Mouse (Mus musculus): ENCODE measurements at regions not wholly inside any gene's neighbourhood (a gene's known extent, or its start where the extent isn't known, plus 50 kb on each side); places are given as distances from the start of the nearest gene placed in this dataset.
A peak's percentile ranks its signal among the peaks of the same experiment; 100 is the strongest.

DNA sequence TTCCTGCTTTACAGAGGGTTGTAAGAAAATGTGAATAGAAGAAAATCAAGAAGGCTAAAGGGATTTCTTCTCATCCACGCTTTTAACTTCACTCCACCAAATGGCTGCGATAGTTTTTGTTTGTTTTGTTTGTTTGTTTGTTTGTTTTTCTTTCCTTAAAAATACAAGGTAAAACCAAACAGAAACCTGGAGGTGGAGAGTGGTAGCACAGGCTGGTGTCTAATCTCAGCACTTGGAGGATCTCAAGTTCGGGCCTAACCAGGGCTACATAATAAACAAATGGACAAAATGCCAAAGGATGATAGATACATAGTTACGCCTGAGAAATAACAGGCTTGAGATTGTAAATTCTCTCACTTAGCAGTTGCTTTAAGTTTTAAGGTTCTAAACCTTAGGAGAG is 50.8 kb upstream of the Mboat1 start:
- no peak overlapping the region for H3K9ac ChIP-seq
- H3K36me3 ChIP-seq (replicated peaks): no peaks in the 10 kb centered on the region
- no peak overlapping the region for H3K27ac ChIP-seq (replicated peaks)
- H3K9me3 ChIP-seq (replicated peaks): no peaks in the 10 kb centered on the region
- 39% methylated on average over 4 of the region's 4 CpGs for WGBS (ENCODE audit: insufficient replicate concordance)
- H3K4me3 ChIP-seq (replicated peaks): no peak overlapping the region
- peaks cover 12% of the 10 kb centered on the region for H3K4me1 ChIP-seq (replicated peaks)
- ATAC-seq (ENCODE audit: insufficient read depth): no peak
- peak overlapping the region; percentile 53; the same call in 1 of the 2 replicates for H3K4me2 ChIP-seq
- H3K27me3 ChIP-seq: peaks cover 10% of the 10 kb centered on the region; the same call in 1 of the 2 replicates

DNA sequence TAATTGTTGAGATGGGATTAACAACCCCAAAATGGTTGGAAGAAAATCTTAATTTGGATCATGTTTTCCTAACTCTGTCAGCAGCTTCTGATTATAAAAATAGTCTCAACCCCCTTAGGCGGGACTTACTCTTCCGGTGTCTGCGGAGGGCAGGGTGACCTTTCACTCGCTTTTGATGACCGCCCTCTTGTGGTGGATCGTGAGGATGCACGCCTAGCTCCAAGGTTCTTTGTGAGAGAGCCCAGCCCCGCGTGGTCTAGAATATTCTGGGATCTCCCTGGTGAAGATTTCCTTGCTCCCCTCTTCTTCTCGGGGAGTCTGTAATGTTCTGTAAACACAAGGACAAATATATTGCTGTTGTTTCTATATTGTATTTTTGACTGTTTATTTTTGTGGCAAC is 51.3 kb upstream of the Mboat1 start:
- Histone ChIP-seq H3K4me1 (replicated peaks) (peaks cover 12% of the 10 kb centered on the region), H3K4me3 (replicated peaks) (peak overlapping the region; percentile 23; the same call in 1 of the 2 replicates), H3K9me3 (replicated peaks) (no peaks in the 10 kb centered on the region), H3K4me2 (peak overlapping the region; percentile 53), H3K27ac (replicated peaks) (no peak overlapping the region), H3K36me3 (replicated peaks) (no peaks in the 10 kb centered on the region), H3K9ac (no peak overlapping the region), H3K27me3 (peaks cover 12% of the 10 kb centered on the region; the same call in 1 of the 2 replicates)
- under 1% methylated on average over 10 of the region's 10 CpGs for WGBS (ENCODE audit: insufficient replicate concordance)
- peak; percentile 75 for ATAC-seq (ENCODE audit: insufficient read depth)

DNA sequence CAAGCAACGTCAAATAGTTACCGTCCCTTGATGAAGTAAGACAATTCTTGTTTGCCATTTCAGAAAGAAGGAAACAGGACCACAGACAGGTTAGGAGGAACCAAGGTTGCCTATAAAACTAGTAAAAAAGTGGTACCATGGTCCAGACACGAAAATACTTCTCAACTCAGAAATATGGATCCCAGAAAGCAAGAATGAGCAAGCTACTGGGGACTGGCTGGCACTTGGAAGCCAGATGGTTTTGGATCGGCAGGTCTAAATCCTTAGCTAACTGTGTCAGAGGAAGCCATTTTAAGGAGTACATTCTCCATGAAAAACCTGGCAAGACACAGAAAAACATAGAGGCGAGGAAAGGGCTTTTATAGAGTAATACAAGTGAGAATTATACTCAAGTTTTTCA is 51.9 kb upstream of the Mboat1 start:
- Histone ChIP-seq H3K27ac (replicated peaks) (peak overlapping the region; percentile 85), H3K4me2 (peak overlapping the region; percentile 53), H3K9me3 (replicated peaks) (no peaks in the 10 kb centered on the region), H3K36me3 (replicated peaks) (no peaks in the 10 kb centered on the region), H3K27me3 (peaks cover 13% of the 10 kb centered on the region; the same call in 1 of the 2 replicates), H3K4me3 (replicated peaks) (peak overlapping the region; percentile 4), H3K4me1 (replicated peaks) (peaks cover 12% of the 10 kb centered on the region), H3K9ac (peak overlapping the region; percentile 40; the same call in 1 of the 2 replicates)
- ATAC-seq (ENCODE audit: insufficient read depth): peak; percentile 53
- 31% methylated on average over 5 of the region's 5 CpGs for WGBS (ENCODE audit: insufficient replicate concordance)

DNA sequence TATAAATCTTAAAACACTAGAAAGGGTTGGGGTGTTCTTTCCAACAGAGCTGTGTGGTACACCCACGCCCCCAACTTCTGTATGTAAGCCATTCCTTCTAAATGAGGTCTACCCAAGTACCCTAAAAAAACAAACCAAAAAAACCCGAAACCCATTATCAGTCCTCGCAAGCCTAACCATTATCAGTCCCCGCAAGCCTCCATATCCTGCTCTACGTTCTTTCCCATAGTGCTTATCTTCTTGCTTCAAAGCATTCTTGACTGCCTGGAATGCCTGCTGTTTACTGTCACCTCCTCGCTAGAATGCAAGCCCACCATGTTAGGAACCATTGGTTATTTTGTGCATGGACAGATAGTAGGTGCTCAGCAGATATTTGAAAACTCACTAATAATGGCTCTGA is 52.3 kb upstream of the Mboat1 start:
- H3K4me2 ChIP-seq: peak overlapping the region; percentile 53
- peak overlapping the region; percentile 85 for H3K27ac ChIP-seq (replicated peaks)

DNA sequence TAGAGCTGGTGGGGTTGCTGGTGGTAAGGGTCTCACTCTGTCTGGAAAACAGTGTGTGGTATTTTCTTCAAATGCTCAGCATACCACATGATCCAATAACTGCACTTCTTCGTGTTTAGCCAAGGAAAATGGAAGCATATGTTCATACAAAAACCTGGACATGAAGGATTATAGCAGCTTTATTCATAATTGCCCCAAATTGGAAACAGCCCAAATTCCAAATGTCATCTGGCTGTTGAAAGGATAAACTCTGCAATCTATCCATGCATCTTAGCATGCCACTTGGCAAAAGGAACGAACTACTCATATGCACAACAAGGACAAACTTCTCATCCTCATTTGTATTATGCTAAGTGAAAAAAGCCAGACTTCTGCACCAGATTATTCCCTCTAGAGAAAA is 53.5 kb upstream of the Mboat1 start:
- no peak for ATAC-seq (ENCODE audit: insufficient read depth)
- Histone ChIP-seq H3K27ac (replicated peaks) (no peak overlapping the region), H3K4me2 (no peak overlapping the region), H3K4me1 (replicated peaks) (peaks cover 12% of the 10 kb centered on the region), H3K4me3 (replicated peaks) (no peak overlapping the region), H3K36me3 (replicated peaks) (no peaks in the 10 kb centered on the region), H3K9ac (no peak overlapping the region), H3K27me3 (peaks cover 25% of the 10 kb centered on the region; the same call in 1 of the 2 replicates), H3K9me3 (replicated peaks) (no peaks in the 10 kb centered on the region)
- WGBS (ENCODE audit: insufficient replicate concordance): 71% methylated on average over 2 of the region's 2 CpGs

More for the DNA sequence above, 52.3 kb upstream of the Mboat1 start:
- Histone ChIP-seq H3K4me3 (replicated peaks) (peak overlapping the region; percentile 4), H3K27me3 (peaks cover 17% of the 10 kb centered on the region; the same call in 1 of the 2 replicates), H3K9me3 (replicated peaks) (no peaks in the 10 kb centered on the region), H3K9ac (no peak overlapping the region), H3K4me1 (replicated peaks) (peaks cover 12% of the 10 kb centered on the region), H3K36me3 (replicated peaks) (no peaks in the 10 kb centered on the region)
- WGBS (ENCODE audit: insufficient replicate concordance): 15% methylated on average over 6 of the region's 6 CpGs
- ATAC-seq (ENCODE audit: insufficient read depth): peak; percentile 93

DNA sequence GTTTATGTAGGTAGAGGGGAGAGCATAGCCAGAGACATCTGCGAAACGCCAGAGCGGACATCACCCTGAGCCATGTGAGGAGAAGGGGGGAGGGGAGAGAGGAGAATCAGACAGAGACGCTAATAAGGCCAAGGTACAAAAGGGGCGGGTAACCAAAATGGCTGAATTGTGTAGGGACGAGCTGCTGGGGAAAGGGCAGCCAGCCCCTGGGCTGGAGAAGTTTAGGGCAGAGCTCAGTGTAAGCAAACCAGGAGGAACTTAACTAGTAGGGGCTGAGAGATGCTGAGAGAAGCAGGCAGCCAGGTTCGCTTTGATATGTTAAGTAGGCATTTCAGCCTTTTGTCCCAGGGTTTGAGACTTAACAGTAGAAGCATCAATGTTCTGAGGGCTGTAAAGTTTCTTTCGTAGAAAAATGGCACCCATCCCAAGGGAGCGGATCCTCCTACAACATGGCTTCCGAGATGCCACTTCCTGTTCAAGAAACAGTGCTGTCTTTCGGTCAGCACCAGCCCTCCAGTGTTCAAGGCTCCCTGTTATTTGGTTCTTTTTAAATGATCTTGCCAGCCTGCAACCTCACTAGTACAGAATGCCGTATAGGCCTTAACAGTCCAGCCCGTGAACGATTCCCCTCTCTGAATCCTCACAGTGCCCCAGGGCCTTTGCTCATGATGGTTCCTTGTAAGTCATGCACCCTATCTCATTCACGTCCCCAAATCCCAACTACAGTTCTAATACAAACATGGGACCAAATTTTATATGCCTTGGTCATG is 55.4 kb upstream of the Mboat1 start:
- ATAC-seq (ENCODE audit: insufficient read depth): no peak

DNA sequence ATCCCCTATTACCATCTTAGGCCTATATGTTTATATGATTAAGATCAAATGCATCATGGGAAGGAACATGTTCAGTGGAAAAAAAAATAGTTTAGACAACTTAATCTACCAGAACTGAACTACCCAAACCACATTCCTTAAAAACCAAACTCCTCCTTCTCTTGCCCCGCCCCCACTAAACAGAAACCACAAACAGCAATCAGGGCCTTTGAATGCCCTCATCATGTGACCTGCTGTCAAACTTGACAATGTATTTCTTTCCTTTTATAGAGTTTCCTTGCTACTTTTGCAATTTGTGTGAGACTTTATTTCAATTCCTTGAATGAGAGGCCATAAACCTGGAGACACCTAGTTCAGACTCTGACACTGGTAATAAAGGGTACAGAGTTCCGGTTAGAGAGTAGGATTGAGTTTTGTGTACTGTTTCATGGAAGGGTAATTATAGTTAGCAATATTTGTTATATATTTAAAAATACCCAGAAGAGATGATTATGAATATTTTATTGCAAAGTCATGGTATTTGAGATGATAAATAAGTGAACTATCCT is 61.7 kb upstream of the Mboat1 start:
- no peak overlapping the region for H3K9ac ChIP-seq
- H3K4me2 ChIP-seq: no peak overlapping the region
- ATAC-seq (ENCODE audit: insufficient read depth): no peak
- no peak overlapping the region for H3K4me3 ChIP-seq (replicated peaks)
- H3K9me3 ChIP-seq (replicated peaks): no peaks in the 10 kb centered on the region
- H3K36me3 ChIP-seq (replicated peaks): no peaks in the 10 kb centered on the region
- no peak overlapping the region for H3K27ac ChIP-seq (replicated peaks)
- H3K4me1 ChIP-seq (replicated peaks): no peaks in the 10 kb centered on the region
- WGBS (ENCODE audit: insufficient replicate concordance): 79% methylated on average over 2 of the region's 2 CpGs
- peaks cover 13% of the 10 kb centered on the region; the same call in 1 of the 2 replicates for H3K27me3 ChIP-seq

More for the DNA sequence above, 55.4 kb upstream of the Mboat1 start:
- Histone ChIP-seq H3K4me1 (replicated peaks) (peaks cover 12% of the 10 kb centered on the region), H3K9ac (no peak overlapping the region), H3K36me3 (replicated peaks) (no peaks in the 10 kb centered on the region), H3K27me3 (peaks cover 25% of the 10 kb centered on the region; the same call in 1 of the 2 replicates), H3K27ac (replicated peaks) (no peak overlapping the region), H3K4me2 (no peak overlapping the region), H3K4me3 (replicated peaks) (no peak overlapping the region), H3K9me3 (replicated peaks) (no peaks in the 10 kb centered on the region)
- WGBS (ENCODE audit: insufficient replicate concordance): 69% methylated on average over 15 of the region's 15 CpGs

DNA sequence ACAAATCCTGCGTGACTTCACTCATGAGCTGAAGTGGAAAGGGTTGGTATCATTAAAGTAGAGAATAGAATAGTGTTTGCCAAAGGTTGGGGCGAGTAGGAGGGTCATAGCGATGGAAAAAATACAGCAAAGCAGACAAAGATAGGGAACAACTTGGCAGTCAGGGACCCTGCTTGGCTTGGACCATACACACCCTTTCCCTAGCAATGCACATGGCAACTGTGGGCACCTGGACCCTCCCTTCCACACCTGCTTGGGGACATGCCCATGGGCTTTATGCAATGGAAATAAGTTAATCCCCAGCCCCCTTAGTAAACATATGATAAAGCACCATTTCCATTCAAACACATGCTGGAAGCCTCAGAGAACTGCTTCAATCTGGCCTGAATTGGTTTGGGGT is 62.2 kb upstream of the Mboat1 start:
- WGBS (ENCODE audit: insufficient replicate concordance): 47% methylated on average over 3 of the region's 3 CpGs
- Histone ChIP-seq H3K9me3 (replicated peaks) (no peaks in the 10 kb centered on the region), H3K36me3 (replicated peaks) (no peaks in the 10 kb centered on the region), H3K4me2 (no peak overlapping the region), H3K27me3 (peaks cover 9% of the 10 kb centered on the region; the same call in 1 of the 2 replicates), H3K9ac (no peak overlapping the region), H3K27ac (replicated peaks) (no peak overlapping the region), H3K4me1 (replicated peaks) (no peaks in the 10 kb centered on the region), H3K4me3 (replicated peaks) (no peak overlapping the region)
- ATAC-seq (ENCODE audit: insufficient read depth): no peak

DNA sequence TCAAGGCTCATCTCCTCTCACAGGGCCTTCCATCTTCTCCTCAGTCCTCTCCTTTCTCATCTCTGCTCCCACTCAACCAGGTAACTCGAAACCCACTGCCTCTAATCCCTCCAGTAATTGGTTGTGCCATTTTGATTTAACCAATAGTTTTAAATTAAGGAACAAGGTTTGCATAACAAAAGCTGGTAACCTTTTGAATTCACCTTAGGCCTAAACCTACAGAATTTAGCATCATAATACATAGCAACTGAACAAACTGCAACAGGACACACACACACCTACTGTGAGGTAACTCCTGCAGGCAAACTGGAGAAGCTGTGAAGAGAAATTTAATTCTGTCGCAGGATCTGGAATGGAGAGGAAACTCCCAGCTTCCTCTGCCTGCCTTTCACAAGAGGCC is 66.9 kb upstream of the Mboat1 start:
- H3K36me3 ChIP-seq (replicated peaks): no peaks in the 10 kb centered on the region
- ATAC-seq (ENCODE audit: insufficient read depth): no peak
- no peak overlapping the region for H3K27ac ChIP-seq (replicated peaks)
- H3K27me3 ChIP-seq: no peaks in the 10 kb centered on the region
- H3K4me3 ChIP-seq (replicated peaks): no peak overlapping the region
- 56% methylated on average over 2 of the region's 2 CpGs for WGBS (ENCODE audit: insufficient replicate concordance)
- H3K9ac ChIP-seq: no peak overlapping the region
- no peaks in the 10 kb centered on the region for H3K4me1 ChIP-seq (replicated peaks)
- H3K4me2 ChIP-seq: no peak overlapping the region
- no peaks in the 10 kb centered on the region for H3K9me3 ChIP-seq (replicated peaks)

DNA sequence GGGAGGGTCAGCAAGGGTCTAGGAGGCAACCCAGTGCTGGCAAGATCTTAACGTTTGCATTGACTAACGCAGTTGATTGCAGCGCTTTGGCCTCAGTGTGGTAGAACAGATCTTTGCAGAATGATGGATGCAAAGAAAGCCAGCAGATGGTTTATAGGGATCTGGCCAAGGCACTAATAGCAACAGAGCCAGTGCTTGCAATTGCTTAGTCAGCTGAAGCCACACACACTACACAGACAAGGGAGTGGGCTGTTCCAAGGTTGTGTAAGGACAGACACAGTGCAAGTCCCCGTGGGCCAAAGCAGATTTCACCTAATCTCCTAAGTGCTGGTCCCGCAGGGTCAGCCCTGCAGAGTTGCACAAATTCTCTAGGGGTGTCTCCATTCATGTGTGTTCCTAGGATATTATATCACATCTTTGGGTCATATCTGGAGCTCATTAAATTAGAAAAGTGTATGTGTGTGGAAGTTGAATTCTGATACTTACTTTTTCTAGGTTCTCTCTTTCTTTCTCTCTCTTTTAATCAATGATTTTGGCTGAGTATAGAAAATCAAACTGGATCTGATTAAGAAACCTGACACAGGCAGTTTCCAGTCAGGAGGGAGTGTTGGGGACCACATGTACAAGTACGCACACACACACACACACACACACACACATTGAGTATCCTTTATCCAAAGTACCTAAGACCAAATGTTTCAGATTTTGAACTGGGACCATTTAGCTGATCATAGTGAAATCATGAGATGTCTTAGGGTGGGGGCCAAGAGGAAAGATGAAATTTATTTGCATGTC is 68.5 kb upstream of the Mboat1 start:
- WGBS (ENCODE audit: insufficient replicate concordance): 60% methylated on average over 6 of the region's 6 CpGs
- Histone ChIP-seq H3K9ac (no peak overlapping the region), H3K9me3 (replicated peaks) (no peaks in the 10 kb centered on the region), H3K36me3 (replicated peaks) (no peaks in the 10 kb centered on the region), H3K4me3 (replicated peaks) (no peak overlapping the region), H3K27me3 (no peaks in the 10 kb centered on the region), H3K4me2 (no peak overlapping the region), H3K4me1 (replicated peaks) (no peaks in the 10 kb centered on the region), H3K27ac (replicated peaks) (no peak overlapping the region)
- ATAC-seq (ENCODE audit: insufficient read depth): no peak

DNA sequence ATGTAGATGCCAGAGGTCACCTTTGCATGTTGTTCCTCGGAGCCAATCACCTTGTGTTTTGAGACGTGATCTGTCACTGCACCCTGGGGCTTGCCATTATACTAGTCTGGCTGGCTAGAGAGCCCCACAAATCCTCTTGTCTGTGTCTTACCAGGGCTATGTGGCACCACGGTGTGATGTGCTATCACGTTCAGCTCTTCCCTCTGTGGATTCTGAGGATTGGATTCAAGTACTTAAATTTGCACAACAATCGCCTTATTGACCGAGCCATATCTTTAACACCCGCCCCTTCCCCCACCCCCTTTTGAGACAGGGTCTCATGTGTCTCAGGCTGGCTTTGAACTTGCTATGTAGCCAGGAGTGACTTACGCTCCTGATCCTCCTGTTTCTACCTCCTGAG is 70.8 kb upstream of the Mboat1 start:
- no peak overlapping the region for H3K4me3 ChIP-seq (replicated peaks)
- no peaks in the 10 kb centered on the region for H3K4me1 ChIP-seq (replicated peaks)
- H3K27ac ChIP-seq (replicated peaks): no peak overlapping the region
- H3K9ac ChIP-seq: no peak overlapping the region
- no peaks in the 10 kb centered on the region for H3K27me3 ChIP-seq
- no peak overlapping the region for H3K4me2 ChIP-seq
- H3K9me3 ChIP-seq (replicated peaks): no peaks in the 10 kb centered on the region
- WGBS (ENCODE audit: insufficient replicate concordance): 61% methylated on average over 8 of the region's 8 CpGs
- no peaks in the 10 kb centered on the region for H3K36me3 ChIP-seq (replicated peaks)
- ATAC-seq (ENCODE audit: insufficient read depth): no peak
